Comparison of ENCODE assay signal across 8 mouse cellular contexts in genomic region chr6:29694375-29695289, GRCm38 (mm10). TPM values are rescaled to one million over a fixed set of nuclear protein-coding genes. Genes with fewer than 3 reads are reported as not detected.
A peak's percentile ranks its signal among the peaks of the same experiment; 100 is the strongest.
DNase-seq lines count a peak whose midpoint lies in the region; ATAC-seq and TF ChIP-seq lines count a peak whose summit lies in the region.

No protein-coding gene starts in this region.

- intact Hi-C loops in gastrocnemius, postnatal 14 days (cut with DNase I; ENCODE audit: low total_unique reads) = no loop called here

- H3K4me1 ChIP-seq in forebrain, embryonic 11.5 days (replicated peaks; ENCODE audit: control insufficient read depth, insufficient read depth, low read length) = 0 out of 2 replicates have a peak, but pooled peaks cover 6% of the 10 kb centered on the region
- H3K4me1 ChIP-seq in limb, embryonic 14.5 days (ENCODE audit: control insufficient read depth, insufficient read depth, low read length) = peaks cover 4% of the 10 kb centered on the region; the same call in 1 of the 2 replicates
- H3K4me1 ChIP-seq in stomach, embryonic 16.5 days (ENCODE audit: control insufficient read depth, insufficient read depth, low read length) = peaks cover 8% of the 10 kb centered on the region; the same call in 1 of the 2 replicates

- no peaks in the 10 kb centered on the region for H3K9me3 ChIP-seq in forebrain, embryonic 11.5 days (ENCODE audit: control insufficient read depth, low read length)
- no peaks in the 10 kb centered on the region for H3K9me3 ChIP-seq in limb, embryonic 14.5 days (ENCODE audit: control insufficient read depth, low read length)
- no peaks in the 10 kb centered on the region for H3K9me3 ChIP-seq in stomach, embryonic 16.5 days (replicated peaks; ENCODE audit: control insufficient read depth, low read length)

- peak; percentile 23 for DNase-seq in gastrocnemius, postnatal 10 days
- no peak for DNase-seq in gastrocnemius, postnatal 14 days
- peak; percentile 14 to 23 for DNase-seq in B cell, adult 2 months
- DNase-seq in forebrain, embryonic 11.5 days (ENCODE audit: low spot score) = peak; percentile 66
- no peak for DNase-seq in limb, embryonic 14.5 days (ENCODE audit: low spot score)
- no peak for DNase-seq in layer of hippocampus, adult 8-10 months (ENCODE audit: low spot score in 2 of 2)
- no peak for DNase-seq in cerebellum, adult 9-11 months

- peak overlapping the region; percentile 77 for H3K9ac ChIP-seq in forebrain, embryonic 11.5 days (ENCODE audit: low read length)
- H3K9ac ChIP-seq in limb, embryonic 14.5 days (ENCODE audit: low read depth, low read length, severe bottlenecking) = peak overlapping the region; percentile 60
- peak overlapping the region; percentile 81 for H3K9ac ChIP-seq in stomach, embryonic 16.5 days (ENCODE audit: low read length)

- H3K27ac ChIP-seq in forebrain, embryonic 11.5 days (ENCODE audit: low read depth, low read length) = no peak overlapping the region
- H3K27ac ChIP-seq in limb, embryonic 14.5 days (replicated peaks; ENCODE audit: low read depth, low read length) = no peak overlapping the region
- no peak overlapping the region for H3K27ac ChIP-seq in stomach, embryonic 16.5 days (ENCODE audit: low read length)

- no peak for TF ChIP-seq POLR2A in limb, embryonic 14.5 days (IDR thresholded peaks at IDR 0.05; ENCODE audit: borderline replicate concordance, extremely low read depth, insufficient read depth, insufficient read length)

- ATAC-seq in forebrain, embryonic 11.5 days (replicated peaks; ENCODE audit: low FRiP score) = peak; percentile 37; the same call in 1 of the 2 replicates
- no peak for ATAC-seq in limb, embryonic 14.5 days (ENCODE audit: low FRiP score, low read depth)
- ATAC-seq in stomach, embryonic 16.5 days (ENCODE audit: insufficient read depth, low FRiP score) = no peak

- no peaks in the 10 kb centered on the region; the same call in 1 of the 2 replicates for H3K36me3 ChIP-seq in forebrain, embryonic 11.5 days (ENCODE audit: control insufficient read depth, insufficient read depth, low read length)
- no peaks in the 10 kb centered on the region for H3K36me3 ChIP-seq in limb, embryonic 14.5 days (ENCODE audit: control insufficient read depth, insufficient read depth, low read length)
- no peaks in the 10 kb centered on the region for H3K36me3 ChIP-seq in stomach, embryonic 16.5 days (ENCODE audit: control insufficient read depth, insufficient read depth, low read length)

- peak overlapping the region; percentile 93 for H3K4me2 ChIP-seq in forebrain, embryonic 11.5 days (ENCODE audit: low read depth, low read length, severe bottlenecking)
- peak overlapping the region; percentile 100 for H3K4me2 ChIP-seq in limb, embryonic 14.5 days (replicated peaks; ENCODE audit: low read depth, low read length, severe bottlenecking)
- H3K4me2 ChIP-seq in stomach, embryonic 16.5 days (ENCODE audit: low read depth, low read length) = peak overlapping the region; percentile 100

- H3K4me3 ChIP-seq in forebrain, embryonic 11.5 days (ENCODE audit: low read depth, low read length) = peak overlapping the region; percentile 84
- peak overlapping the region; percentile 61 for H3K4me3 ChIP-seq in limb, embryonic 14.5 days (replicated peaks; ENCODE audit: low read length)
- H3K4me3 ChIP-seq in stomach, embryonic 16.5 days (replicated peaks; ENCODE audit: low read length) = peak overlapping the region; percentile 73

- WGBS in forebrain, embryonic 11.5 days = 5% methylated on average over 32 of the region's 35 CpGs
- 5% methylated on average over 32 of the region's 35 CpGs for WGBS in limb, embryonic 14.5 days
- WGBS in stomach, embryonic 16.5 days = 7% methylated on average over 35 of the region's 35 CpGs

- peaks cover 4% of the 10 kb centered on the region; the same call in 1 of the 2 replicates for H3K27me3 ChIP-seq in forebrain, embryonic 11.5 days (ENCODE audit: control insufficient read depth, insufficient read depth, low read length)
- peaks cover 16% of the 10 kb centered on the region; the same call in 1 of the 2 replicates for H3K27me3 ChIP-seq in limb, embryonic 14.5 days (ENCODE audit: control insufficient read depth, insufficient read depth, low read length)
- no peaks in the 10 kb centered on the region for H3K27me3 ChIP-seq in stomach, embryonic 16.5 days (ENCODE audit: control insufficient read depth, insufficient read depth, low read length)

RNA-seq across cellular contexts. Expression of gene Tspan33, which starts 0.6 kb away (rescaled TPM):
- 1 to 10 TPM; 3.1 to 5.1 TPM for total RNA-seq in gastrocnemius, postnatal 10 days (2021)
- total RNA-seq in gastrocnemius, postnatal 14 days (2021) = 1 to 10 TPM; 2.9 to 3.8 TPM
- 7.4 and 8.3 TPM in 2 replicates for polyA plus RNA-seq in forebrain, embryonic 11.5 days (2014; fragmentation: Nextera tagmentation; extraction: Ambion mirVana)
- polyA plus RNA-seq in limb, embryonic 14.5 days (2012; rRNA removed) = 4.9 and 5.0 TPM in 2 replicates
- 2.7 and 2.8 TPM in 2 replicates for polyA plus RNA-seq in limb, embryonic 14.5 days (2014; fragmentation: Nextera tagmentation; extraction: Ambion mirVana)
- 4.0 and 5.2 TPM in 2 replicates for polyA plus RNA-seq in stomach, embryonic 16.5 days (2015; fragmentation: Nextera tagmentation; extraction: Ambion mirVana)
- 10 to 100 TPM; 28.4 to 37.6 (median 33.5) TPM for total RNA-seq in layer of hippocampus, adult 8-10 months (2022)

RNA-seq across cellular contexts. Expression of gene Smo, which starts 40.7 kb away (rescaled TPM):
- 10 to 100 TPM; 21.2 to 26.3 TPM for total RNA-seq in gastrocnemius, postnatal 10 days (2021)
- total RNA-seq in gastrocnemius, postnatal 14 days (2021) = 10 to 100 TPM; 11.0 to 14.4 TPM
- polyA plus RNA-seq in forebrain, embryonic 11.5 days (2014; fragmentation: Nextera tagmentation; extraction: Ambion mirVana) = 72.8 and 78.2 TPM in 2 replicates
- 104 and 134 TPM in 2 replicates for polyA plus RNA-seq in limb, embryonic 14.5 days (2012; rRNA removed)
- polyA plus RNA-seq in limb, embryonic 14.5 days (2014; fragmentation: Nextera tagmentation; extraction: Ambion mirVana) = 58.1 and 68.4 TPM in 2 replicates
- 20.1 and 23.6 TPM in 2 replicates for polyA plus RNA-seq in stomach, embryonic 16.5 days (2015; fragmentation: Nextera tagmentation; extraction: Ambion mirVana)
- 10 to 100 TPM; 17.0 to 18.9 (median 18.1) TPM for total RNA-seq in layer of hippocampus, adult 8-10 months (2022)

Comparison
In these comparisons a context has a peak if more than half of its experiments do, and no peak if none do; other contexts are left out.
1. DNase-seq: peak in gastrocnemius, postnatal 10 days (single experiment), B cell, adult 2 months (2 of 2) and forebrain, embryonic 11.5 days (single experiment); none in gastrocnemius, postnatal 14 days (single experiment), limb, embryonic 14.5 days (single experiment), layer of hippocampus, adult 8-10 months (0 of 2) and cerebellum, adult 9-11 months (single experiment).
2. RNA of gene Tspan33, which starts 0.6 kb away (total RNA-seq): 28.4 to 37.6 TPM in layer of hippocampus, adult 8-10 months; 3.1 to 5.1 TPM in gastrocnemius, postnatal 10 days and 2.9 to 3.8 TPM in gastrocnemius, postnatal 14 days; every median in the first group is over 4 times any median in the second.
3. Peak in every context shown above with its lines, with median percentiles within 50 percentile points of each other: H3K4me2 ChIP-seq, H3K4me3 ChIP-seq and H3K9ac ChIP-seq.